Mouse (Mus musculus) 416B (cell line): ENCODE measurements around the gene Rtkn.

Experiments used
- DNase-seq: peaks from one replicate; pipeline ENCODE4 v3.0.0; 2011; ENCODE audit warnings: low read depth

Rtkn gene

GRCm38 (mm10) chr6:83134951-83135513 lies at the start of gene Rtkn:
Gene Rtkn (plus strand): TSS chr6:83135463.
- DNase-seq: no peak

- DNase-seq: no peak
These were observed 48.9 kb upstream of the Rtkn start, which contains the start of gene Lbx2 for GRCm38 (mm10) chr6:83086121-83087035. Gene Lbx2 (plus strand): TSS chr6:83086367.

DNA sequence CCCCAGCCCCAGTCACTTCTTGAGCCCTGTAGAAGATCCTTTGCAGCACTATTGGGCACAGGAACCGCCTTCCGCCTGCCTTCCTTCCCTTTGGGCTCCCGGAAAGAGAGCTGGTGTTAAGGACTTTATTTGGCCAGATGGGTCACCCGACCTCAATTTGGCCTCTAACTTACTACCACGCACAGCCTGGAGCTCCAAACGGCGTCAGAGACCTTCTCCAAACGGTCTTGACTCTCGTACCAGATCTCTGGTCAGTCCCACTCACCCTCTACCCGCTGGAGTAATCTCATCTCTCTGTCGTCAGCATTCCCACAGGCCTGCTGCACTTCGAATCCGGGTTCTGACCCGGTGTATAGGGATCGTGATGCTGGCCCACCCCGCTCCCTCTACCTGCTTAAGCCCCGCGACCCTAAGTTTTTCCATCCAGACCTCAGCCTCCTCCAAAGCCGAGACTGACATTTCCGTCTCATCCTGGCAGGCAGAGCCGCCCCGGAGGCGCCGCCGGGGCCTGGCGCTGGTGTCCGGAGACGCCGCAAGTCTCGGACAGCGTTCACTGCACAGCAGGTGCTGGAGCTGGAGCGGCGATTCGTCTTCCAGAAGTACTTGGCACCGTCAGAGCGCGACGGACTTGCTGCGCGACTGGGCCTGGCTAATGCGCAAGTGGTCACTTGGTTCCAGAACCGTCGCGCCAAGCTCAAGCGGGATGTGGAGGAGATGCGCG lies 47.9 kb upstream of the Rtkn start:
- DNase-seq: no peak

- DNase-seq: no peak
These were observed 47.4 kb upstream of the Rtkn start for GRCm38 (mm10) chr6:83087926-83088260.

DNA sequence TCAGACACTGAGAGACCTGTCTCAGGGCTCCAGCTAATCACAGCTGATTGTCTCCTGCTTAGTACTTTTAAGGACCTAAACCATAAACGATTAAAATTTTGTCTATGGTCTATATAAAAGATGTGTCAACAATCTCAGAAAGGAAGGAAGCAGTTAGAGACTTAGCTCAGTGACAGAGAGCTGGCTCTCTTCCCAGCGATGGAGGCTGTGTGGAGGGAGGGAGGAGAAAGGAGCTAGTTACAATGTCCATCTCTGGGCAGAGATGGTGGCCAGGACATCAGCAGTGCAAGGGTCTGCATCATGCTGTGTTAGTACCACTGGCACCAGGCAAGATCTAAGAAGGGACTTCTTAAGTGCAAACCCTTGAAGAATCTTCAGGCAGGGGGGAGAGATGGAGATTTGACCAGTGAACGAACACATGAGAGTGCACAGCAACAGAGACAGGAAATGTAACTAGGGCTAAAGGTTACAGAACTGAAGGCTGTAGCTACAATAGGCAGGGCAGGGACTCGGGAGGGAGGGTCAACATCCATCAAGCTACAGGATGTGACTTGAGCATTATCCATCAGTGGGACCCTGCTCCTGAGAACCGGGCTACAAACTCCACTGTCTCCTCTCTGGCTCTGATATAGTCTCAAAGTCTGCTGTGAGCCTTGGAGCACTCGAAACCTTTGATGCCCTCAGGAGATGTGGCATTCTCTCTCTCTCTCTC lies 42.7 kb upstream of the Rtkn start:
- peak; percentile 26 for DNase-seq

GRCm38 (mm10) chr6:83095968-83096367 lies 39.3 kb upstream of the Rtkn start:
- no peak for DNase-seq

GRCm38 (mm10) chr6:83098411-83098810 lies 36.9 kb upstream of the Rtkn start:
- no peak for DNase-seq

DNA sequence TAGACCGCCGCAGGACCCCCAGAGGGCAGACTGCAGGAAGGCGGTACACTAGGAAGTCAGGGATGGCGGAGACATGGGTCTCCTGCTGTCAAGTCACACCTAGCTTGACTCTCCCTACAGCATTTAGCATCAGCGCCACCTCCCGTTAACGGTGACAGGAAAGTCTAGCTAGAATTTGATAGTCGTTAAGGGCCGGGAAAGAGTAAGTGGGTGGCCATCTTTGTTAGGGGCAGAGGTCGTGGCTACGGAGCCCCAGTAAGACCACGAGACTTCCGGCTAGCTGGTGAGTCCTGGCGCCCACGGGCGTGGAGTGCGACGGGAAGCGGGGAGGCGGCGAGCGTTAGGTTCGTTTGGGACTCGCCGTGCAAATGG lies 34.0 kb upstream of the Rtkn start, which contains the start of the genes Ccdc142 and Gm42688:
Gene Ccdc142, plus strand, starts transcription at position 286 of the 372 bp plus-strand sequence.
Gene Gm42688, plus strand, starts transcription at position 302 of the 372 bp plus-strand sequence.
- peak; percentile 96 for DNase-seq

DNA sequence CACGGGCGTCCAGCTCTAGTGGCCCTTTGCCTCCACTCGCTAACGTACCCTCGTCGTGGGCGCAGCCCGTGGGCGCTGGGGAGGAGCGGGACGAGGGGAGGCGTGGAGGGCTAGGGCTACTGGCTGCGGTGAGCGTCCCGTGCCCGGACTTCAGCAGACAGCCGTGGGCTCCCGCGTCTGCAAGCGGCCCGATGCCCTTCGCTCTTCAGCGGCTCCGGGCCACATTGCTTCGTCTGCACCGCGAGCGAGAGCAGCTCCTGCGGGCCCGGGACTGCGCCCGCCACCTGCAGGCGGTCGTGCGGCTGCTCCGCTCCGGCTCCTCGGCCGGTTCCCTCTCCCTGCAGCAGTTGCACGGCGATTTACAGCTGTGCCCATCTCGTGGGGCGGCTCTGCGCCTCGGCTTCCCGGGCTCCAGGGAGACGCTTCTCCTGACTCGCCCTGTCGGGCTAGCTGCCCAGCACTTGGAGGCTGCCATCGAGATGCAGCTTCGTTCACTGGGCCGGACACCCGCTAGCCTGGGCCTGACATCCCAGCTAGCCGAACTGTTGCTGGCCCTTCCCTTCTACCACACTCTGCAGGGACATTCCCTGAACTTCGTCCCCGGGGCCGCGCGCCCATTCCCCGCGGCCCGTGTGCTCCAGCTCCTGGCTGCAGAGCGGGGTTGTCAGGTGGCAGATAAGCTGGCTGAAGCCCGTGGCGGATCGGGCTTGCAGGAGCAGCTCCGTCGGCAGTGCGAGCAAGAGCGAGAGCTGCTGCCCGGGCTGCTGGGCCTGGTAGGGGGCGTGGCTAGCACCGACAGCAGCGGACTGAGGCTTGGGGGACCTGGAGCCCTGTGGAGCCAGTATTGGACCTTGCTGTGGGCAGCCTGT lies 33.3 kb upstream of the Rtkn start:
- DNase-seq: peak; percentile 67

GRCm38 (mm10) chr6:83103130-83103650 lies 32.1 kb upstream of the Rtkn start:
- DNase-seq: no peak

DNA sequence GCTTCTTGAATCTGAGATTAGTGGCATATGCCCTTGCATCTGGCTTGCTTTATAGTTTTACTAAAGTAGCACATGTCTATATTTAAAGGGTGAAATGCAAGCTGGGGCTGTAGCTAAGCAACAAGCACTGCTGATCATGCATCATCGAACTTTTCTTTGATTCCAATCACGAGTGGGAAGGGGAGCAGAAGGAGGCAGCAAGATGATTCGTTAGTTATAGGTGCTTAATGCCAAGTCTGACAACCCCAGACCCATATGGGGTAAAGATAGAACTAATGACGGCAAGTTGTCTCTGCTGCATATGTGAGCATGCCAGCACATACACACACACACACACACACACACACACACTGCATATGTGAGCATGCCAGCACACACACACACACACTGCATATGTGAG lies 31.1 kb upstream of the Rtkn start:
- no peak for DNase-seq

GRCm38 (mm10) chr6:83107566-83108400 lies 27.5 kb upstream of the Rtkn start:
- DNase-seq: peak; percentile 89

DNA sequence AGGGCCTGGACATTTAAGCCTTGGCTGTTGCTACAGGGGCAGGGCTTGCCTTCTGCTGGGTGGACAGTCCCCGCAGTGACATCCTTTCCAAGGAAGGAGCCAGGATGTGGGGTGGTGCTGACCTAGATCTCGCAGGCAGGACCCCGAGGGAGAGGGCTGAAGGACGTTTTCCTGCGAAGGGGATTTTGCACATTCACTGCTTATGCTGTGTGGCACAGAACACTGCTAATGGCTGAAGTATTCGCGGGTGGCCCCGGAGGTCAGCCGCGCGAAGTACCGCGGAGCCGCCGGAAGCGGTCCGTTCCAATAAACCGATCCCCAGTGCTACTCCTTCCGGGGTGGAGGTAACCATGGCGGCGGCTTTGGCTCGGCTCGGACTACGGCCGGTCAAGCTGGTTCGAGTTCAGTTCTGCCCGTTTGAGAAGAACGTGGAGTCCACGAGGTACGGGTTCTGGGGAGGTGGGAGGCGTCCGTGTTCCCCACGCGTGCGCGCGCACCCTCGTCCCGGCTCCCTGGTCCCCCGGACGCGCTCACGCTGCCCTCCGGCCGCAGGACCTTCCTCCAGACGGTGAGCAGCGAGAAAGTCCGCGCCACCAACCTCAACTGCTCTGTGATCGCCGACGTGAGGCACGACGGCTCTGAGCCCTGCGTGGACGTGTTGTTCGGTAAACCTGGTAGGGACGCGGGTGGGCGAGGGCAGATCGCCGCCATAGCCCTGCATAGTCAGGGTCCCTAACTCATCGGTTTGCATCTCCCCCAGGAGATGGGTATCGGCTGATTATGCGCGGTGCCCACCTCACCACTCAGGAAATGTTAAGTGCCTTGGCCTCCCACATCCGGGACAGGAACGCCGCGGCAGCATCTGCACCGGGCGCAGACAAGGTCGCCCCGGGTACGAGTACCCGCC lies 26.2 kb upstream of the Rtkn start, which contains the start of gene Mrpl53:
Gene Mrpl53, plus strand, starts transcription at position 279 of the 907 bp plus-strand sequence.
- peak; percentile 82 for DNase-seq

DNA sequence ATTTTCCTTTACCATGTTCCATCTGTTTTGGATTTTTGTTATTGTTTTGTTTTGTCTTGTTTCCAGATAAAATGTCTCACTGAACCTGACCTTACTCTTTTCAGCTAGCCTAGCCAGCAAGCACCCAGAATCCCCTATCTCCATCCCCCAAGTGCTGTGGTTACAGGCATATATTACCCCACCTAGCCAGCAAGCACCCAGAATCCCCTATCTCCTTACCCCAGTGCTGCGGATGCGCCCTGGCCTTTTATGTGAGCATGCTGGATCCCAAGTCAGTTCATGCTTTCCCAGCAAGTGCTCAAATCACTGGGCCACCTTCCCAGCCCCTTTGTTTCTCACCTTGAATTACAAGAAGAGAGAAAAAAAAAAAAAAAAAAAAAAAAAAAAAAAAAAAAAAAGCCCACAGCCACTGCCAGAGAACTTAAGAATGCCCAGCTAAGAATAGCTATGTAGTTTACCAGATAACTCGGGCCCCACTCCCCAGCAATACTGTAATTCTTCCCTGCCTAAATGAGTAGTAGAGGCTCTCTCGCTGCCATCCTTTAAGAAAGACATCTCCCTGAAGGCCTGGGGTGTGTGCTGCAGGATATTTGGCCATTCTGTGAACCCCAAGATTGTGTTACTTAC lies 23.6 kb upstream of the Rtkn start:
- no peak for DNase-seq

GRCm38 (mm10) chr6:83115011-83115671 lies 20.1 kb upstream of the Rtkn start, which contains the start of gene Mogs:
Gene Mogs (plus strand): TSS chr6:83115496.
- peak; percentile 91 for DNase-seq

DNA sequence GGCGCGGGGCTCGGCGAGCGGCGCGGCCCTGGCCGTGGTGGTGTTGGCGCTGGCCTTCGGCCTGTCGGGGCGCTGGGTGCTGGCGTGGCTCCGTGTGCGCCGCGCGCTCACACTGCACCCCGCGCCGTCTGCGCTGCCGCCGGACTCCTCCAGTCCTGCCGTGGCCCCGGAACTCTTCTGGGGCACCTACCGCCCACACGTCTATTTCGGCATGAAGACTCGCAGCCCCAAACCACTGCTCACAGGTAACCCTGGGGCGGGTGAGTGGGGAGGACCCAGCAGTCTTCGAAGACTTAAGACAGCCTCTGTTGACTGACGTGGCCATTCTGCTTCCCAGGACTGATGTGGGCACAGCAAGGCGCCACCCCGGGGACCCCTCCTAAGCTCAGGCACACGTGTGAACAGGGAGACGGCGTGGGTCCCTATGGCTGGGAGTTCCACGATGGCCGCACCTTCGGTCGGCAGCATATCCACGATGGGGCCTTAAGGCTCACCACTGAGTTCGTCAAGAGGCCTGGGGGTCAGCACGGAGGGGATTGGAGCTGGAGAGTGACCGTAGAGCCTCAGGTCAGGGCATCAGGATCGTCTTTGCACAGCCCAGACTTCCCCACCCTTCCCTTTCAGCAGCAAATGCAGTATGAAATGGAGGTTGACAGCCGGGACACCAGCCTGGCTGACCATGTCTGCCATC lies 19.4 kb upstream of the Rtkn start:
- peak; percentile 35 for DNase-seq
